Mouse (Mus musculus) cerebellum, adult 2 months (tissue): Measurements from ENCODE around the gene Rreb1. TPM values are rescaled to one million over a fixed set of nuclear protein-coding genes. Genes with fewer than 3 reads are reported as not detected.
A peak's percentile ranks its signal among the peaks of the same experiment; 100 is the strongest.

Experiments used
- DNase-seq, 2 experiments: peaks; one replicate each; pipeline ENCODE4 v3.0.0; 2021
- H3K27ac ChIP-seq: fragments of 200-500 bp; 2 replicates; pipeline ENCODE4 v1.5.1; 2012; ENCODE audit warnings: low read length, control low read depth, inconsistent platforms; ENCODE audit not compliant: insufficient read depth
- H3K27me3 ChIP-seq: fragments of 200-500 bp; 2 replicates; pipeline ENCODE4 v1.6.1; 2012; ENCODE audit warnings: inconsistent platforms, mild to moderate bottlenecking, low read length, moderate library complexity; ENCODE audit not compliant: control insufficient read depth, insufficient read depth
- H3K4me1 ChIP-seq: fragments of 200-500 bp; 2 replicates; pipeline ENCODE4 v1.6.1; 2011; ENCODE audit warnings: low read length; ENCODE audit not compliant: control insufficient read depth, insufficient read depth
- H3K4me3 ChIP-seq: fragments of 200-500 bp; replicated peaks from 2 replicates; pipeline ENCODE3; 2011; ENCODE audit warnings: mild to moderate bottlenecking, low read depth, low read length, control low read depth; ENCODE audit not compliant: insufficient read depth
- CTCF ChIP-seq: fragments of 200-500 bp; IDR thresholded peaks from 2 replicates; pipeline ENCODE4 v1.5.1; 2011; ENCODE audit warnings: low read depth, mild to moderate bottlenecking, control low read depth, low read length, moderate library complexity, borderline replicate concordance; ENCODE audit not compliant: insufficient read depth
- POLR2A ChIP-seq: fragments of 200-500 bp; IDR thresholded peaks from 2 replicates; pipeline ENCODE4 v1.6.1; 2011; ENCODE audit warnings: low read length, control low read depth, borderline replicate concordance; ENCODE audit not compliant: insufficient read depth
- WGBS: fragments of 180-500 bp; shearing (Covaris S2); methylation state at CpG from one replicate; pipeline ENCODE4 v1.1.7; 2018; 5-methylcytosine and 5-hydroxymethylcytosine counted together
- polyA plus RNA-seq: library from polyadenylated mRNA; depleted of rRNA; stranded (reverse); fragments of >200 nt; gene quantifications from 2 replicates; pipeline ENCODE4 v1.2.3, GENCODE M21; 2012

Gene Rreb1
- polyA plus RNA-seq, 1 experiment, result 39.2 TPM

DNA sequence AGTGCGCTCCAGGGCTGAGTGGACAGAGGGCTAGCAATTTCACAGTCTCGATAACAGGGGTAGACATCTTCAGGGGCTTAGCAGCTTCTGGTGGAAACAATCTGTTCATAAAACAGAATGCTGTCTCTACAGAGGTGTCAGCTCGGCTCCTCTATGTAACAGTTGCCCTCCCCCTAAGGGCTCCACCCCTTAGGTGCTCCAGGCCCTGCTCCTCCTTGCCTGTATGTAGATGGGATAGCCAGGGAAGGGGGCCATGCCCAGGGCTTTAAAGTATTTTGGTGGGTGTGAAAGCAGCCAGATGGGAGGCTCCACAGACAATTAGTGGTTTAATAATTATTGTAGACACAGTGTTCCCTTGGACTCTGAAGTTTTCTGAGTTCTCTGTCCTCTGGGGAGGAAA is 67.0 kb downstream of the Rreb1 start:
- no peak for DNase-seq
- H3K27me3 ChIP-seq, result no peaks in the 10 kb centered on the region
- 73% methylated on average over 3 of the region's 3 CpGs for WGBS
- H3K27ac ChIP-seq, result no peak overlapping the region
- no peak overlapping the region for H3K4me3 ChIP-seq
- H3K4me1 ChIP-seq, result no peaks in the 10 kb centered on the region
- TF ChIP-seq CTCF (no peak), POLR2A (no peak)

DNA sequence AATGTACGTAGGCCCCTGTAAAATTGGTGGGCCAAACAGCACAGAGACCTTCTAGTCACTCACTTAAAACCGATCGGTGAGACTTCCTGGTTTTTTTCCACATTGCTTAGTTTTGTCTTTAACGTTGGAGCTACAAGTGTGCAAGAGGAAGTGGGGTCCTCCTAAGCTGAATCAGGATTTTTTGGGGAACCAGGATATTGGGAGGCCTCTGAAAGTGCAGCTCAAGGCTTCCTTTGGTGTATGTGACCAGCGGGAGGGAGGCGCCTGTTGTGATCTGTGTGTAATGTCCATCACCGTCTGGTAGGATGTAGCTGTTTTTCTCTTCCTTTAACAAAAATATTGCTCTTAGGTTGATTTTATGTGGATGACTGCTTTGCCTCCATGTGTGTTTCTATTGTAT is 67.4 kb downstream of the Rreb1 start:
- WGBS, result 88% methylated on average over 7 of the region's 7 CpGs
- Histone ChIP-seq H3K27me3 (no peaks in the 10 kb centered on the region), H3K27ac (no peak overlapping the region), H3K4me1 (no peaks in the 10 kb centered on the region), H3K4me3 (no peak overlapping the region)
- no peak for DNase-seq
- TF ChIP-seq POLR2A, result no peak
- TF ChIP-seq CTCF, result no peak

DNA sequence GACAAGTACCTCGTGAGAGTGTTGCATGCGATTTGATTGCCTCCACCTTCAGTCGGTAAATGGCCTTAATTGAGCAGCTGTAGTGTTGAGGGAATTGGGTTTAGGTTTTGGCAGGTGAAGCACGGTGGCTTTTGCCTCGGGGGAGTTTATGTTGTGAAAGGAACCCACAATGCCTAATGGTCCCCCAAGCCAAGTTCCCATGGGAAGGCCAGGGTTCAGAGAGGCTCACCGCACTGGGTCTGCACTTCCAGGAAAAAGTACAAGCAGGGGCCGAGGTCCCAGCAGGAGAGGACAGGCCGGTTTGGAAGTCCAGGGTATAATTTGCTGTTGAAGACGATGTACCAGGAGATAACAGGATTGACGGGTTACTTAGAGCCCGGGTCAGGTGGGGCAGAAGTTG is 68.3 kb downstream of the Rreb1 start:
- TF ChIP-seq POLR2A (no peak), CTCF (no peak)
- WGBS, result 80% methylated on average over 11 of the region's 11 CpGs
- DNase-seq, result no peak

DNA sequence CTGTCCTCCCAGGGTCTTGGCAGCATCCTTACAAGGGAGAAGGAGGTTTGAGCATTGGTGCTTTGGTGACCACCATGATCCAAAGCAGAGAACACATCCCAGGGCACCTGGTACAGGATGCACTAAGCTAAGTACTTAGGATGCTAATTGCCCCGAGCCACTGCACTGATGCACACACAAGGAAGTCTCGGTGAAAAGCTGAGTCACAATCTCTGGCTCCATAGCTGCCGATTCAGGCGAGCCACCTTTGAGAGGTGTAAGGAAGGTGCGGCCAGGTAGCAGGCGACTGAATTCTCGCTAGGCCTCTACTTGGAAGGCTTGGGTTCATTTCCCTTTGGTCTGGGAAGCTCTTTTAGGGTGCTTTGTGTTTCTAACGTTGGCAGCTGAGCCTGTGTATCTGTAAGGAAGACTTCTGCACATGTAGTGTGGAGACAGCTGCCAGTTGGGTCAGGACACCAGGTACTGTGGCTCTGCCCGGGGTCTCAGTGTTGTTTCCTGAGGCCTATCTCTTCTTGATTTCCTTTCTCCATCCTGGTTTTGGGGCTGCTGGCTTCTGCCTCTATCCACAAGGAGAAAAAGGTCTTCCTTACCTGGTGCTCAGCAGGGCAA is 68.9 kb downstream of the Rreb1 start:
- Histone ChIP-seq H3K4me1 (no peaks in the 10 kb centered on the region), H3K27me3 (no peaks in the 10 kb centered on the region), H3K27ac (no peak overlapping the region), H3K4me3 (no peak overlapping the region)
- TF ChIP-seq CTCF (no peak), POLR2A (no peak)
- WGBS, result 81% methylated on average over 9 of the region's 9 CpGs
- DNase-seq, result no peak

More for the DNA sequence above, 68.3 kb downstream of the Rreb1 start:
- Histone ChIP-seq H3K4me3 (no peak overlapping the region), H3K4me1 (no peaks in the 10 kb centered on the region), H3K27me3 (no peaks in the 10 kb centered on the region), H3K27ac (no peak overlapping the region)

DNA sequence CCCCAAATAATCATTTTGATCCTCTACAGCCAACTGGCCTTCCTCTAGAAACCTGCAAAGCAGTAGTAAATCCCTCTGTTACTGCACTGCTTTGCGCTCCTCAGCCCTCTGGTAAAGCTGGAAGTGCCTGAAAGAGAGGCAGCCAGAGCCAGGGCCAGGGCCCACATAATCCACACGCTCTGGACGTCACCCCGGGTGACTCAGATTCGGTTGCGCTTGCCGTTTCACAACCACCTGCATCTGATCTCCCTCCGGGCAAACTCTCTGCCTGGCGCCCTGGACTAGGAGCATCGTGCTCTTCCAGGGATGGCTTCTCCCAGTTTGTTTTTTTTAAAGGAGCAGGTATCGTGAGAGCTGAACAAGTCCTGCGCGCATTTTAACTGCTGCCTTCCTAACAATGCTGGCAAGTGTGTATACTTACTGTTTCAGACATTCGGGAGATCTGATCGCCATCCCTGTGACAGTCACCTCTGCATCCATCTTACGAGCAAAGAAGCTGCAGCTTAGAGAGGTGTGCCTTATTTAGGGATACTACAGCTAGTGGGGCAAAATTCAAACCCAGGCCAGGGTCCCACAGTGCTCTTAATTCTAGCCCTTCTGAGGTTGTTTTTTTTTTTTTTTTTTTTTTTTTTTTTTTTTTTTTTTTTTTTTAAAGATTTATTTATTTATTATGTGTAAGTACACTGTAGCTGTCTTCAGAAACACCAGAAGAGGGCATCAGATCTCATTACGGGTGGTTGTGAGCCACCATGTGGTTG is 69.6 kb downstream of the Rreb1 start:
- no peak overlapping the region for H3K27ac ChIP-seq
- TF ChIP-seq CTCF, result no peak
- TF ChIP-seq POLR2A, result no peak

DNA sequence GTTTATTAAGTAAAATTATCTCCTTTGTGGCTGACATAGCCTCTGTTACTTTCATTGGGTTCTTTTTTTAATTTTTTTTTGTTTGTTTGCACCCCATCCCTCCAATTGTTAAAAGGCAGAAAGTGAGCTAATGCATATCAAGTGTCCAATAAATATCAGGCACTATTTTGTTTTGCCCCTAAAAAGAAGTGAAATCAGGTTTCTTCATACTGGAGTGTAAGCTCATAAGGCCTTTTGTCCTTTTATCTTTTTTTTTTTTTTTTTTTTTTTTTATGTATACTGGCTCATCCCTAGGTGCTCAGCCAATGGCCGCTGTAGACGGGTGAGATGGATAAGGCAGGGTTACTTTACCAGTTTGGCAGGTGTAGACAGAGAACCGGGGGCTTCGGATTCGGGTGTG is 70.2 kb downstream of the Rreb1 start:
- no peak overlapping the region for H3K27ac ChIP-seq
- H3K4me3 ChIP-seq, result no peak overlapping the region
- no peaks in the 10 kb centered on the region for H3K4me1 ChIP-seq
- no peaks in the 10 kb centered on the region for H3K27me3 ChIP-seq
- WGBS, result 66% methylated on average over 5 of the region's 5 CpGs
- TF ChIP-seq POLR2A (no peak), CTCF (no peak)
- DNase-seq, result no peak

More for the DNA sequence above, 69.6 kb downstream of the Rreb1 start:
- Histone ChIP-seq H3K4me1 (no peaks in the 10 kb centered on the region), H3K4me3 (no peak overlapping the region), H3K27me3 (no peaks in the 10 kb centered on the region)
- peak in 1 of 2 experiments; percentile 9 for DNase-seq
- 63% methylated on average over 17 of the region's 17 CpGs for WGBS

DNA sequence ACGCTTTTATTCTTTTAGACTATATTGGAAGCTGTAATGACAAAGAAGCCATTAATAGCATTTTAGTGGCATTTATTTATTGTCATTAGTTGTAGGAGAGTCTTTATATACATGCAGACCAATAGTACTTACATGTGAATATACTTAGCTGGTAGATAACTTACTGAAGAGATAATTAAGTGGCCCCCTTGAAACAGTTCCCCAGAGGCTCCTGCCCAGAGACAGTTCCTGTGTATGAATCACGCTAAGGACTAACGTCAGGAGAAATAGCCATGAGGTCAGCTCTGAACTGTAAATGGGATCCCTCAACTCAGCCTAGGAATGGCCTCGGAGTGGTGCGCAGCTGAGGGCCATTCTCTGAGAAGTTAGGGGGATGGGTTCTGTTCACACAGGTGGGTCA is 73.4 kb downstream of the Rreb1 start:
- TF ChIP-seq CTCF (no peak), POLR2A (no peak)
- whole genome bisulfite sequencing, result 84% methylated on average over 5 of the region's 5 CpGs
- no peak for DNase-seq
- no peaks in the 10 kb centered on the region for H3K4me1 ChIP-seq
- H3K4me3 ChIP-seq, result no peak overlapping the region
- no peak overlapping the region for H3K27ac ChIP-seq
- no peaks in the 10 kb centered on the region for H3K27me3 ChIP-seq

DNA sequence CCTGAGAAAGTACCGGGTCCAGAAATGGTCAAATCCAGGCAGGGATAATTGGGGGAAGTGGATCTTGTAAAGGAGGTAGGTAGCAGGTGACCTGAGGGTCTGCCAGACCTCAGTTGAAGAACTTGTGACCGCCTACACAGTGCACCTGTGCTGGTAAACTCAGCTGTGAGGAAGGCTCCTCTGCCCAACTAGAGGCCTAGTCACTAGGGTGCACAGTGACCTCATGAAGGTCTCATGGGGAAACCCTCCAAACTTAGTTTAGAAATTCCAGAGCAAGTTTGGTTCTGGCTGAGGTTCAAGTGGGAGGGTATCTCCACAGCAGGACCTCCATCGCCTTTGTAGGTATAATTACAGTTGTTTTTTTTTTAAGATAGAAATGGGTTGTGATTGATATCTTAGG is 74.7 kb downstream of the Rreb1 start:
- 85% methylated on average over 3 of the region's 3 CpGs for WGBS
- Histone ChIP-seq H3K27me3 (no peaks in the 10 kb centered on the region), H3K4me1 (no peaks in the 10 kb centered on the region), H3K27ac (no peak overlapping the region), H3K4me3 (no peak overlapping the region)
- TF ChIP-seq CTCF (no peak), POLR2A (no peak)
- no peak for DNase-seq
